Mouse (Mus musculus) embryonic facial prominence, embryonic 14.5 days (tissue): ENCODE measurements around the gene Me3. TPM values are rescaled to one million over a fixed set of nuclear protein-coding genes. Genes with fewer than 3 reads are reported as not detected.

Experiments
- ATAC-seq: fragments of 200-750 bp; cut with Nextera tagmentation; 2 replicates; pipeline ENCODE4 v1.8.0; 2017; ENCODE audit warnings: low read depth, moderate number of reproducible peaks, moderate TSS enrichment
- DNase-seq: peaks from one replicate; pipeline ENCODE4 v3.0.0-alpha.2; 2015; ENCODE audit warnings: low spot score
- H3K27ac ChIP-seq: fragments of 300-500 bp; sonication (generic); replicated peaks from 2 replicates; pipeline ENCODE4 v1.5.1; 2014; ENCODE audit warnings: low read depth, mild to moderate bottlenecking, low read length, moderate library complexity
- H3K27me3 ChIP-seq: fragments of 300-500 bp; sonication (generic); replicated peaks from 2 replicates; pipeline ENCODE4 v1.6.1; 2014; ENCODE audit warnings: low read length; ENCODE audit not compliant: control insufficient read depth, insufficient read depth
- H3K36me3 ChIP-seq: fragments of 300-500 bp; sonication (generic); 2 replicates; pipeline ENCODE4 v1.6.1; 2014; ENCODE audit warnings: low read length, mixed read lengths; ENCODE audit not compliant: control insufficient read depth, insufficient read depth
- H3K4me1 ChIP-seq: fragments of 300-500 bp; sonication (generic); 2 replicates; pipeline ENCODE4 v1.6.1; 2014; ENCODE audit warnings: antibody characterized with exemption, low read length; ENCODE audit not compliant: control insufficient read depth, insufficient read depth
- H3K4me2 ChIP-seq: fragments of 300-500 bp; sonication (generic); 2 replicates; pipeline ENCODE4 v1.6.1; 2014; ENCODE audit warnings: low read depth, mild to moderate bottlenecking, low read length, moderate library complexity, mixed read lengths
- H3K4me3 ChIP-seq: fragments of 300-500 bp; sonication (generic); 2 replicates; pipeline ENCODE4 v1.5.1; 2014; ENCODE audit warnings: low read depth, mild to moderate bottlenecking, low read length
- H3K9ac ChIP-seq: fragments of 300-500 bp; sonication (generic); 2 replicates; pipeline ENCODE4 v1.6.1; 2014; ENCODE audit warnings: low read depth, mild to moderate bottlenecking, low read length, moderate library complexity, mixed read lengths
- H3K9me3 ChIP-seq: fragments of 300-500 bp; sonication (generic); 2 replicates; pipeline ENCODE4 v1.6.1; 2016; ENCODE audit warnings: low read length; ENCODE audit not compliant: control insufficient read depth
- WGBS: fragments of 180-500 bp; shearing (Covaris S2); extraction: QIAGEN DNeasy Blood & Tissue Kit; methylation state at CpG from one replicate; pipeline ENCODE4 v1.1.7; 2014; 5-methylcytosine and 5-hydroxymethylcytosine counted together
- polyA plus RNA-seq: library from polyadenylated mRNA; unstranded; fragments of >200 nt; fragmentation: Nextera tagmentation; extraction: Ambion mirVana; gene quantifications from 2 replicates; pipeline ENCODE4 v1.2.1, GENCODE M21; 2014

Gene Me3
- polyA plus RNA-seq, result 1.6 and 1.9 TPM in 2 replicates

GRCm38 (mm10) chr7:89632342-89633251 is at the start of gene Me3:
TSS of gene Me3 (plus strand) at chr7:89632392.
- 6% methylated on average over 40 of the region's 49 CpGs for WGBS
- H3K36me3 ChIP-seq, result no peaks in the 10 kb centered on the region
- DNase-seq (peak; percentile 55), ATAC-seq (peak; percentile 73)
- H3K9ac ChIP-seq, result peak within 1 kb of the TSS; percentile 63
- no peaks in the 10 kb centered on the region for H3K9me3 ChIP-seq
- H3K4me3 ChIP-seq, result peak within 1 kb of the TSS; percentile 48
- 0 out of 2 replicates have a peak, but pooled peaks cover 3% of the 10 kb centered on the region for H3K27me3 ChIP-seq
- no peak within 1 kb of the TSS for H3K27ac ChIP-seq
- H3K4me2 ChIP-seq, result peak within 1 kb of the TSS; percentile 78
- H3K4me1 ChIP-seq, result peaks cover 10% of the 10 kb centered on the region

DNA sequence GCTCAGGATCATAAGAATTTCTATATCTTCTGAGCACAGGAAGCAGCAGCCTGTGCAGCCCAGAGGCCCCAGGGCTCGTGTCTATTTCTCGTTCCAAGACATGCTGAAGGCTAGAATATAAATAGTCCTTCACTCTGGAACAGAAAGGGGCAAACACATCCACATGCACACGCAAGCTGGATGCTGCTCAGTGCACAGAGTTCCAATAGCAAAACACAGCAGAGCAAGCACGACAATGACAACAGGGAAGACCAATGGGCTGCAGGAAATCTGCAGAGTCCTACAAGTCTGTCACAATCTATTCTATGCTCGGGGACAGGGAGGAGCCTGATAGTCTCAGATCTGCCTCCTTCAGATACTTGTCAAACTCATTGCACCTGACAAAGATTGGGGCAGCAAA is 42.2 kb upstream of the Me3 start:
- Histone ChIP-seq H3K27ac (no peak overlapping the region), H3K9ac (no peak overlapping the region), H3K4me1 (no peaks in the 10 kb centered on the region), H3K4me2 (no peak overlapping the region), H3K4me3 (no peak overlapping the region), H3K36me3 (no peaks in the 10 kb centered on the region), H3K9me3 (no peaks in the 10 kb centered on the region), H3K27me3 (no peaks in the 10 kb centered on the region)
- DNase-seq (no peak), ATAC-seq (no peak)
- WGBS, result 65% methylated on average over 5 of the region's 5 CpGs

- WGBS, result 74% methylated on average over 3 of the region's 3 CpGs
- Histone ChIP-seq H3K4me2 (no peak overlapping the region), H3K4me1 (no peaks in the 10 kb centered on the region), H3K27ac (no peak overlapping the region), H3K9me3 (no peaks in the 10 kb centered on the region), H3K9ac (no peak overlapping the region), H3K36me3 (no peaks in the 10 kb centered on the region), H3K27me3 (no peaks in the 10 kb centered on the region), H3K4me3 (no peak overlapping the region)
- ATAC-seq, result no peak
- no peak for DNase-seq
Observed at GRCm38 (mm10) chr7:89590542-89591251, 41.5 kb upstream of the Me3 start.

- no peak overlapping the region for H3K4me3 ChIP-seq
- H3K36me3 ChIP-seq, result no peaks in the 10 kb centered on the region
- no peak for ATAC-seq
- no peaks in the 10 kb centered on the region for H3K4me1 ChIP-seq
- 91% methylated on average over 2 of the region's 2 CpGs for WGBS
- no peak overlapping the region for H3K27ac ChIP-seq
- no peak overlapping the region for H3K4me2 ChIP-seq
- H3K27me3 ChIP-seq, result no peaks in the 10 kb centered on the region
- no peaks in the 10 kb centered on the region for H3K9me3 ChIP-seq
- no peak for DNase-seq
- no peak overlapping the region for H3K9ac ChIP-seq
Observed at GRCm38 (mm10) chr7:89595813-89596212, 36.4 kb upstream of the Me3 start.

- ATAC-seq, result peak; percentile 82; the same call in 1 of the 2 replicates
- Histone ChIP-seq H3K9me3 (peaks cover 5% of the 10 kb centered on the region; the same call in 1 of the 2 replicates), H3K27me3 (no peaks in the 10 kb centered on the region), H3K36me3 (no peaks in the 10 kb centered on the region), H3K4me1 (no peaks in the 10 kb centered on the region), H3K9ac (no peak overlapping the region), H3K4me3 (no peak overlapping the region), H3K27ac (no peak overlapping the region), H3K4me2 (no peak overlapping the region)
- DNase-seq, result peak; percentile 80
- 72% methylated on average over 8 of the region's 8 CpGs for WGBS
Observed at GRCm38 (mm10) chr7:89605589-89606536, 26.3 kb upstream of the Me3 start.

DNA sequence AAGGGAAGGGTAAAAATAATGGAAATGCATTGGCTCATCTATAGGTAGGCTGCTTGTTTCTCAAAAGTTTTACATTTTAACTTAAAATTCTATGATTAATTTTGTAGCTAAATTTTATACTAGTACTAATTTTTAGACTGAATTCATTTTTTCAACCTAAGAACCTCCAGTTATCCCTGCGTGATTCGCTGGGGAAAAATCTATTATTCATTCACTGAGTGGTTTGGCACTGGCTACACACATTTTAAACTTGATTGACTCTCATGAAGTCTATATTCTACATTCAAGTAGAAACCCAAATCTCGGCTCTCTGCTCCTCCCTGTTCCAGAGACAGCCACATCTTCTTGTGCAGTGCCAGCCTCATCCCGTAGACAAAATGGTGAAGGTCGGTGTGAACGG is 24.9 kb upstream of the Me3 start:
- Histone ChIP-seq H3K4me2 (no peak overlapping the region), H3K9ac (no peak overlapping the region), H3K4me1 (no peaks in the 10 kb centered on the region), H3K27ac (no peak overlapping the region), H3K36me3 (no peaks in the 10 kb centered on the region), H3K27me3 (no peaks in the 10 kb centered on the region), H3K4me3 (no peak overlapping the region), H3K9me3 (peaks cover 5% of the 10 kb centered on the region; the same call in 1 of the 2 replicates)
- DNase-seq, result no peak
- WGBS, result 95% methylated on average over 5 of the region's 6 CpGs
- no peak for ATAC-seq

DNA sequence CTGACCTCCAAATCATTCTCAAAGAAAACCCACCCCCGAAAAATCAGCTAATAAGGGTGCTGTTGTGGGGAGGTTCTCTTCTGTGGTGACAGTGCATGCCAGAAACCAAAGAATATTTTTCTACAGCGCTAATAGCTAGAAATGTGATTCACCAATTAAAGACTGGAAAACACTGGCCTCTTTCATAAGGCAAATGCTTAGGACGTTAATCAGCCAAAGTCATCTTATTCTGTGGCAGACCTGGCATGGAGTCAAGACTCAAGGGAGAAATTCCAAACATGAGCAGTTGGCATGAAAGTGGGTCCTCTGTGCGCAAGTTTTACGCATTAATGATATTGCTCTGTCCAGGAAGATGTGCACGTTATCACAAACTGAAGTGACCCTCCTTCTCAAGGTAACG is 21.0 kb upstream of the Me3 start:
- 82% methylated on average over 7 of the region's 7 CpGs for WGBS
- ATAC-seq, result no peak
- H3K4me1 ChIP-seq, result no peaks in the 10 kb centered on the region

GRCm38 (mm10) chr7:89616235-89616634 is 16.0 kb upstream of the Me3 start:
- Histone ChIP-seq H3K9me3 (peaks cover 5% of the 10 kb centered on the region; the same call in 1 of the 2 replicates), H3K4me1 (no peaks in the 10 kb centered on the region), H3K36me3 (no peaks in the 10 kb centered on the region), H3K4me3 (no peak overlapping the region), H3K27me3 (no peaks in the 10 kb centered on the region), H3K4me2 (no peak overlapping the region), H3K9ac (no peak overlapping the region), H3K27ac (no peak overlapping the region)
- no peak for DNase-seq
- 83% methylated on average over 6 of the region's 6 CpGs for WGBS
- no peak for ATAC-seq

More for the DNA sequence above, 21.0 kb upstream of the Me3 start:
- Histone ChIP-seq H3K9me3 (peaks cover 5% of the 10 kb centered on the region; the same call in 1 of the 2 replicates), H3K4me3 (no peak overlapping the region), H3K9ac (no peak overlapping the region), H3K36me3 (no peaks in the 10 kb centered on the region), H3K27me3 (no peaks in the 10 kb centered on the region), H3K27ac (no peak overlapping the region), H3K4me2 (no peak overlapping the region)
- DNase-seq, result peak; percentile 46
